Mouse (Mus musculus) lung, embryonic 16.5 days (tissue): ENCODE results near the gene Golga5. TPM values are rescaled to one million over a fixed set of nuclear protein-coding genes. Genes with fewer than 3 reads are reported as not detected.

Source experiments
- ATAC-seq: fragments of 200-750 bp; cut with Nextera tagmentation; 2 replicates; pipeline ENCODE4 v1.8.0; 2017; ENCODE audit warnings: low read depth, mild to moderate bottlenecking, moderate library complexity
- H3K27ac ChIP-seq: fragments of 300-500 bp; sonication (generic); 2 replicates; pipeline ENCODE4 v1.5.1; 2014; ENCODE audit warnings: mild to moderate bottlenecking, control low read depth, low read length
- H3K27me3 ChIP-seq: fragments of 300-500 bp; sonication (generic); 2 replicates; pipeline ENCODE4 v1.6.1; 2014; ENCODE audit warnings: low read depth, low read length, mixed read lengths; ENCODE audit not compliant: control insufficient read depth, insufficient read depth
- H3K36me3 ChIP-seq: fragments of 300-500 bp; sonication (generic); 2 replicates; pipeline ENCODE4 v1.6.1; 2014; ENCODE audit warnings: low read length; ENCODE audit not compliant: control insufficient read depth, insufficient read depth
- H3K4me1 ChIP-seq: fragments of 300-500 bp; sonication (generic); replicated peaks from 2 replicates; pipeline ENCODE4 v1.6.1; 2014; ENCODE audit warnings: low read length, mixed read lengths; ENCODE audit not compliant: control insufficient read depth, insufficient read depth
- H3K4me2 ChIP-seq: fragments of 300-500 bp; sonication (generic); 2 replicates; pipeline ENCODE4 v1.6.1; 2014; ENCODE audit warnings: low read depth, low read length, control low read depth
- H3K4me3 ChIP-seq: fragments of 300-500 bp; sonication (generic); 2 replicates; pipeline ENCODE4 v1.5.1; 2014; ENCODE audit warnings: mild to moderate bottlenecking, low read length, control low read depth
- H3K9ac ChIP-seq: fragments of 300-500 bp; sonication (generic); 2 replicates; pipeline ENCODE4 v1.6.1; 2014; ENCODE audit warnings: low read length, control low read depth
- H3K9me3 ChIP-seq: fragments of 300-500 bp; sonication (generic); 2 replicates; pipeline ENCODE4 v1.6.1; 2016; ENCODE audit warnings: low read length; ENCODE audit not compliant: control insufficient read depth
- whole genome bisulfite sequencing: fragments of 180-500 bp; shearing (Covaris S2); extraction: QIAGEN DNeasy Blood & Tissue Kit; methylation state at CpG from one replicate; pipeline ENCODE4 v1.1.7; 2014; 5-methylcytosine and 5-hydroxymethylcytosine counted together
- polyA plus RNA-seq: library from polyadenylated mRNA; unstranded; fragments of >200 nt; fragmentation: Nextera tagmentation; extraction: Ambion mirVana; gene quantifications from 2 replicates; pipeline ENCODE4 v1.2.1, GENCODE M21; 2015

The Golga5 gene
- polyA plus RNA-seq, 1 experiment from 2014 or later, result 35.5 TPM

DNA sequence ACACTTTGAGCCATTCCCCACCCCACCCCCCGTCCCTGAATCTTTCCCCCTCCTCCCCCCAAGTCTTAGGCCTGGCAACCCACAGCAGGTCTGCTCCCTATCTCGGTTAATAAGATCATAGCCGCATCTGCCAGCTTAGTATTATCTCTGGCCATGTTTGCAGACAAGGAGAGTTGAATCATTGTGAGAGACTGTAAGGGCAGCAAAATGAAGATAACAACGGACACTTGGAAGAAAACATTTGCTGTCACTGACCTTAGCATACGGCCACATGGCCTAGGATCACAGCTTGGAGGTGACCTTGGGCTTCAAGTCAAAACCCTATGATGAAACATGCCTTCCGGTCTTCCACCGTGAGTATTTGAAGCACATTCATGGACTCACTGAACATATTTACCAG, 28.4 kb upstream of the Golga5 start:
- no peaks in the 10 kb centered on the region for H3K9me3 ChIP-seq
- H3K4me2 ChIP-seq, result no peak overlapping the region
- no peaks in the 10 kb centered on the region for H3K27me3 ChIP-seq
- ATAC-seq, result no peak
- H3K4me1 ChIP-seq, result peaks cover 8% of the 10 kb centered on the region
- H3K4me3 ChIP-seq, result no peak overlapping the region
- H3K27ac ChIP-seq, result no peak overlapping the region
- no peak overlapping the region for H3K9ac ChIP-seq
- H3K36me3 ChIP-seq, result no peaks in the 10 kb centered on the region
- 73% methylated on average over 7 of the region's 7 CpGs for WGBS

DNA sequence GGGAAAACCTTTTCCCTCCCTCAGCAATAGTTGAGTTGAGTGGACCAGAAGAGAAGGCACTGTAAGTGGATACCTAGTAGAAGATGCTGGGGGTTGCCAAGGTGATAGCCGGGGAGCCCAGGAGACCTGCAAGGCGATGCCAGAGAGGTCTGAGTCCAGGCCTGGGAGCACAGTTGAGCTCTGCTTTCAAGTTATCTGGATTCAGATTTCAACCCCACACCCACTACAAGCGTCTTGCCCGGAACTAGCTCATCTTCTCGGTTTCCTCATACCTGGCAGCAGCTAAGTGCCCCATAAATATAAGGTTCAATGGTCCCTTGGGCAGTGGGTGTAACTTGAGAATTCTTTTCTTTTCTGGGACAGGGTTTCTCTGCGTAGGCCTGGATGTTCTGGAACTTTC, 27.8 kb upstream of the Golga5 start:
- Histone ChIP-seq H3K4me2 (no peak overlapping the region), H3K36me3 (no peaks in the 10 kb centered on the region), H3K4me3 (no peak overlapping the region), H3K27ac (no peak overlapping the region), H3K4me1 (peaks cover 8% of the 10 kb centered on the region), H3K9ac (no peak overlapping the region), H3K27me3 (no peaks in the 10 kb centered on the region), H3K9me3 (no peaks in the 10 kb centered on the region)
- WGBS, result 69% methylated on average over 6 of the region's 6 CpGs
- no peak for ATAC-seq

- no peak overlapping the region for H3K27ac ChIP-seq
- no peak overlapping the region for H3K4me2 ChIP-seq
- no peaks in the 10 kb centered on the region for H3K36me3 ChIP-seq
- H3K4me3 ChIP-seq, result no peak overlapping the region
- H3K9ac ChIP-seq, result no peak overlapping the region
- H3K27me3 ChIP-seq, result no peaks in the 10 kb centered on the region
- 85% methylated on average over 15 of the region's 15 CpGs for WGBS
- peaks cover 8% of the 10 kb centered on the region for H3K4me1 ChIP-seq
- no peak for ATAC-seq
- H3K9me3 ChIP-seq, result no peaks in the 10 kb centered on the region
Measured at GRCm38 (mm10) chr12:102442639-102443038, 26.3 kb upstream of the Golga5 start.

GRCm38 (mm10) chr12:102443676-102444075, 25.3 kb upstream of the Golga5 start:
- Histone ChIP-seq H3K9me3 (no peaks in the 10 kb centered on the region), H3K4me3 (no peak overlapping the region), H3K27me3 (no peaks in the 10 kb centered on the region), H3K27ac (no peak overlapping the region), H3K36me3 (no peaks in the 10 kb centered on the region), H3K4me1 (peaks cover 3% of the 10 kb centered on the region), H3K9ac (no peak overlapping the region), H3K4me2 (no peak overlapping the region)
- ATAC-seq, result no peak
- 81% methylated on average over 5 of the region's 5 CpGs for WGBS

DNA sequence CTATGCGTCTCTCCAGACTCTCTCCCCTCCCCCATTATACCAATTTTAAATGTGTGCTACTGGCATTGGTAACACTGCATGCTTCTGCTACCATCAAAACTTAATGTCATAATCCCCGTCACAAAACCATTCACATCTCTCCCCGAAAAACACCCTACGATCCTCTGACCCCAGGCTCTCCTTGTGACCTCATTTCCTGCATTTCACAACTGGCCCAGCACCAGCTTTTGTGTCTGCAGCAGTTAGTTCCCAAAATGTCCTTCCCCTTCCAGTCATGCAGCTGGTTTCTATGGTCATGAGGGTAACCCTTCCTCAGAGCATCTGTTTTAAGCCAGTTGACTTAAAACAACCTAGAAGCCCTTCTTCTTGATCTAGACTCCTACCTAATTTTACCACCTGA, 23.5 kb upstream of the Golga5 start:
- Histone ChIP-seq H3K27me3 (no peaks in the 10 kb centered on the region), H3K9ac (no peak overlapping the region), H3K9me3 (no peaks in the 10 kb centered on the region), H3K27ac (no peak overlapping the region), H3K4me1 (no peaks in the 10 kb centered on the region), H3K4me2 (no peak overlapping the region), H3K36me3 (no peaks in the 10 kb centered on the region), H3K4me3 (no peak overlapping the region)
- no peak for ATAC-seq
- 54% methylated on average over 4 of the region's 4 CpGs for WGBS

- H3K9me3 ChIP-seq, result no peaks in the 10 kb centered on the region
- WGBS, result 37% methylated on average over 10 of the region's 10 CpGs
- H3K4me3 ChIP-seq, result no peak overlapping the region
- H3K4me2 ChIP-seq, result no peak overlapping the region
- peaks cover 6% of the 10 kb centered on the region; the same call in 1 of the 2 replicates for H3K4me1 ChIP-seq
- no peak overlapping the region for H3K9ac ChIP-seq
- no peaks in the 10 kb centered on the region for H3K27me3 ChIP-seq
- ATAC-seq, result peak; percentile 62
- H3K27ac ChIP-seq, result no peak overlapping the region; the same call in 1 of the 2 replicates
- H3K36me3 ChIP-seq, result no peaks in the 10 kb centered on the region
Measured at GRCm38 (mm10) chr12:102450437-102450836, 18.5 kb upstream of the Golga5 start.

- no peaks in the 10 kb centered on the region for H3K27me3 ChIP-seq
- peak overlapping the region; percentile 18; the same call in 1 of the 2 replicates for H3K27ac ChIP-seq
- H3K4me3 ChIP-seq, result no peak overlapping the region
- no peak overlapping the region for H3K9ac ChIP-seq
- no peak for ATAC-seq
- no peaks in the 10 kb centered on the region for H3K9me3 ChIP-seq
- WGBS, result 62% methylated on average over 8 of the region's 8 CpGs
- peaks cover 6% of the 10 kb centered on the region; the same call in 1 of the 2 replicates for H3K4me1 ChIP-seq
- no peaks in the 10 kb centered on the region for H3K36me3 ChIP-seq
- no peak overlapping the region for H3K4me2 ChIP-seq
Measured at GRCm38 (mm10) chr12:102451126-102451851, 17.6 kb upstream of the Golga5 start.

- WGBS, result 65% methylated on average over 6 of the region's 6 CpGs
- Histone ChIP-seq H3K27ac (no peak overlapping the region), H3K9ac (no peak overlapping the region), H3K4me1 (peaks cover 6% of the 10 kb centered on the region; the same call in 1 of the 2 replicates), H3K4me2 (no peak overlapping the region), H3K36me3 (no peaks in the 10 kb centered on the region), H3K4me3 (no peak overlapping the region), H3K9me3 (no peaks in the 10 kb centered on the region), H3K27me3 (no peaks in the 10 kb centered on the region)
- ATAC-seq, result no peak
Measured at GRCm38 (mm10) chr12:102453581-102453980, 15.4 kb upstream of the Golga5 start.

DNA sequence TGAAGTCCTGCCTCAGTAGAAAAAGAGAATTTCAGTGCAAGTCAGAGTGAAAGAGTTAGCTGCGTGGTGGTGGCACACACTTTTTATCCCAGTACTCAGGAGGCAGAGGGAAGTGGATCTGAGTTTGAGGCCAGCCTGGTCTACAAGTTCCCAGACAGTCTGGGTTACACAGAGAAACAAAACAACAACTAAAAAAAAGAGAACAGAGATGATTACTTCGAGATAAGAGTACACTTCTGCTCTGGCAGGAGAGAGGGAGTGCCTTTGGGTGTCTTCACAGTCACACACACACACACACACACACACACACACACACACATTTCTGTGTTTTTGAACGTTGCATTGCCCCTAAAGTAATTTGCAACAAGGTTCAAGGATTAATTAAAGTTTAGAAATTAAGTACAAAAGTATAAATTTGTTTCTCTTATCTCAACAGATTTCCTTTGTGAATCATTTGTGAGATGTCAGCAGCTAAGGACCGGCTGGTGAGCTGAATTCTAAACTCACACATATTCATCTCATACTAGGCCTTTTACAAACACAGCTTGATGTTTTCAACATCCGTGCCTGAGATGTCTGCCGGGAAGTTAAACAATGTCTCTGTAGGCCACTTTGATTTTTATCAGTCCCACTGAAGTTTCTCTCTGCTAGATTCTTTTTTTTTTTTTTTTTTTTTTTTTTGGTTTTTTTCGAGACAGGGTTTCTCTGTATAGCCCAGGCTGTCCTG, 12.3 kb upstream of the Golga5 start:
- Histone ChIP-seq H3K27ac (no peak overlapping the region), H3K9me3 (no peaks in the 10 kb centered on the region), H3K4me3 (no peak overlapping the region), H3K4me1 (no peaks in the 10 kb centered on the region), H3K9ac (no peak overlapping the region), H3K27me3 (no peaks in the 10 kb centered on the region), H3K4me2 (no peak overlapping the region), H3K36me3 (no peaks in the 10 kb centered on the region)
- ATAC-seq, result no peak
- WGBS, result 36% methylated on average over 7 of the region's 7 CpGs
